ENCODE assay signal across 8 mouse cellular contexts in genomic region chr6:85431842-85432431, GRCm38 (mm10). TPM values are rescaled to one million over a fixed set of nuclear protein-coding genes. Genes with fewer than 3 reads are reported as not detected.
DNase-seq lines count a peak whose midpoint lies in the region; ATAC-seq lines count a peak whose summit lies in the region.

TSS of gene Smyd5 (plus strand) at chr6:85431989.

- H3K4me1 ChIP-seq in intestine, embryonic 14.5 days (replicated peaks; ENCODE audit: control insufficient read depth, insufficient read depth, low read length): no peaks in the 10 kb centered on the region

- under 1% methylated on average over 39 of the region's 39 CpGs for WGBS in intestine, embryonic 14.5 days

- H3K27ac ChIP-seq in intestine, embryonic 14.5 days (ENCODE audit: low read depth): 0 out of 2 replicates have a peak within 1 kb of the TSS, but pooled peaks have one; percentile 33

- peak; percentile 93 for DNase-seq in adrenal gland, adult 2 months
- peak; percentile 92 for DNase-seq in embryo, embryonic 11 days
- DNase-seq in gastrocnemius, postnatal 25 days: peak; percentile 81
- peak; percentile 94 for DNase-seq in intestine, embryonic 14.5 days (ENCODE audit: low spot score)
- peak; percentile 69 to 91 for DNase-seq in left cerebral cortex, postnatal 10 days (ENCODE audit: extremely low spot score in 1 of 2, low spot score in 2 of 2)
- peak; percentile 86 for DNase-seq in right cerebral cortex, postnatal 14 days
- DNase-seq in urinary bladder, postnatal 36 days (ENCODE audit: low spot score in 2 of 2): peak; percentile 74 to 85

- intact Hi-C loops in left cerebral cortex, postnatal 10 days (cut with DNase I): no loop called here

- no peaks in the 10 kb centered on the region for H3K9me3 ChIP-seq in intestine, embryonic 14.5 days (ENCODE audit: control insufficient read depth, low read length)

- H3K36me3 ChIP-seq in intestine, embryonic 14.5 days (ENCODE audit: control insufficient read depth, insufficient read depth, low read length): no peaks in the 10 kb centered on the region

- peak within 1 kb of the TSS; percentile 86 for H3K4me2 ChIP-seq in intestine, embryonic 14.5 days (ENCODE audit: low read length)

- peak within 1 kb of the TSS; percentile 96 for H3K4me3 ChIP-seq in intestine, embryonic 14.5 days (ENCODE audit: low read depth, low read length)

- no peaks in the 10 kb centered on the region for H3K27me3 ChIP-seq in intestine, embryonic 14.5 days (replicated peaks; ENCODE audit: control insufficient read depth, insufficient read depth, low read length)

- ATAC-seq in intestine, embryonic 14.5 days (replicated peaks; ENCODE audit: low FRiP score, low TSS enrichment, low read depth): peak; percentile 87
- ATAC-seq in megakaryocyte progenitor cell, adult 5-6 weeks (replicated peaks; ENCODE audit: poor library complexity): peak; percentile 97

- peak within 1 kb of the TSS; percentile 84 for H3K9ac ChIP-seq in intestine, embryonic 14.5 days (ENCODE audit: low read length)

RNA-seq across cellular contexts. Expression of gene Smyd5, which starts in this region (rescaled TPM):
- 10 to 100 TPM; 33.1 to 36.3 TPM for total RNA-seq in adrenal gland, adult 2 months (2021)
- polyA plus RNA-seq in adrenal gland, adult 2 months (2012; rRNA removed): 19.9 and 23.0 TPM in 2 replicates
- 1 to 10 TPM; 5.8 to 6.1 TPM for total RNA-seq in gastrocnemius, postnatal 25 days (2021)
- polyA plus RNA-seq in intestine, embryonic 14.5 days (2014; fragmentation: Nextera tagmentation; extraction: Ambion mirVana): 56.5 and 59.3 TPM in 2 replicates
- total RNA-seq in left cerebral cortex, postnatal 10 days (2021): 10 to 100 TPM; 45.7 to 47.7 TPM
- total RNA-seq in megakaryocyte progenitor cell, adult 5-6 weeks (2015): 39.4 and 42.2 TPM in 2 replicates
- total RNA-seq in megakaryocyte progenitor cell, adult 5-6 weeks (2017): 44.1 and 66.0 TPM in 2 replicates

Comparison
In these comparisons a context has a peak if more than half of its experiments do, and no peak if none do; other contexts are left out.
1. Peak in every context shown above with its lines: DNase-seq, ATAC-seq, H3K4me3 ChIP-seq and H3K27ac ChIP-seq.
2. RNA of gene Smyd5 (total RNA-seq): 45.7 to 47.7 TPM in left cerebral cortex, postnatal 10 days, 39.4 to 66.0 TPM in megakaryocyte progenitor cell, adult 5-6 weeks and 33.1 to 36.3 TPM in adrenal gland, adult 2 months; 5.8 to 6.1 TPM in gastrocnemius, postnatal 25 days; every median in the first group is over 4 times any median in the second.